Mouse (Mus musculus) layer of hippocampus, adult 9-10 months (tissue): ENCODE results near the gene Tmed9.
A peak's percentile ranks its signal among the peaks of the same experiment; 100 is the strongest.

Experiments
- DNase-seq: peaks from one replicate; pipeline ENCODE4 v3.0.0; 2022; ENCODE audit warnings: low spot score

The Tmed9 gene

DNA sequence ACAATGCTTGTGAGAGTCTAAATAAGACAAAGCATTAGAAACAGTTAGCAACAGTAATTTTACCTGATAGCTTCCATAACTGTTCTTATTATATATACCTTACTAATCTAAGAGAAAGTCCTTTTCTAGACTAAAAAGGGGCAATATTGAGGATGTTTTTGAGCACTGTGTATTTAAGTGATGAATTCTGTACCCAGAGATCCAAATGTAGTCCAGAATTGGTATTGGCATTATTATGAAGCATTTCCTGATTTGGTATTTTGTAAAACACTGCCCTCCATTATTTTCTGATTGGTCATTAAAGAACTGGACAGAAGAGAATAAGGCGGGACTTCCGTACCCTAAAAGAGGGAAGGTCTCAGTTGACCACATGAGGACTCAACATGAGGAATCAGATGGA is at the start of gene Tmed9:
Tmed9 (plus strand) TSS at position 301 of the 400 bp plus-strand sequence.
- DNase-seq = no peak

DNA sequence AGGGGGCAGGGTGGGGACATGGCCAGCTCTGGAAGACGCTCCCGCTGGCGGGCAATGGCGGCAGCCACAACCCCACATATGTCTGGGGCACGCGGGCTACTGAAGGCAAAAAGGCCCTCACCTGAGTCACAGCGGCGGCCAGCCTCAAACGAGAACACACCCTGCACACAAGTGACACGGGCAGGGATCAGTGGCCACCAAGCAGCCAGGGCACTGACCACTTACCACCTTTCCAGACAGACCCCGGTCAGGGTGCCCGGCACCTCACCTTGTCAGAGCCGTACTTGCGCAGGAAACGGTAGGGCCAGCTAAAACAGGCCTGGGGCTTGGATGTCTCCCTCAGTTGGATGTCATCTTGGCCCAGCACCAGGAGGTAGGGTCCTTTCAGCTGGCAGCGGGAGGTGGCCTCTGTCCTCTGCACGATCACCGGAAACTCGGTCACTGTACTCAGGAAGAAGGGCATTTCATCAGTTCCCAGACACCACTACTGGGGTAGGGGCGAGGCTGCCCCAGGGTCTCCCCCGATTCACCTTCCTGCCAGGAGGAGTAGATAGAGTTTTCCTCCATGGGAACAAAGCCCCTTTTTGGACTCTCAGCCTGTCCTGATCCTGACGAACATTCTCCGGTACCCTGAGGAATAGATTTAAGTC is 49.5 kb upstream of the Tmed9 start:
- no peak for DNase-seq

DNA sequence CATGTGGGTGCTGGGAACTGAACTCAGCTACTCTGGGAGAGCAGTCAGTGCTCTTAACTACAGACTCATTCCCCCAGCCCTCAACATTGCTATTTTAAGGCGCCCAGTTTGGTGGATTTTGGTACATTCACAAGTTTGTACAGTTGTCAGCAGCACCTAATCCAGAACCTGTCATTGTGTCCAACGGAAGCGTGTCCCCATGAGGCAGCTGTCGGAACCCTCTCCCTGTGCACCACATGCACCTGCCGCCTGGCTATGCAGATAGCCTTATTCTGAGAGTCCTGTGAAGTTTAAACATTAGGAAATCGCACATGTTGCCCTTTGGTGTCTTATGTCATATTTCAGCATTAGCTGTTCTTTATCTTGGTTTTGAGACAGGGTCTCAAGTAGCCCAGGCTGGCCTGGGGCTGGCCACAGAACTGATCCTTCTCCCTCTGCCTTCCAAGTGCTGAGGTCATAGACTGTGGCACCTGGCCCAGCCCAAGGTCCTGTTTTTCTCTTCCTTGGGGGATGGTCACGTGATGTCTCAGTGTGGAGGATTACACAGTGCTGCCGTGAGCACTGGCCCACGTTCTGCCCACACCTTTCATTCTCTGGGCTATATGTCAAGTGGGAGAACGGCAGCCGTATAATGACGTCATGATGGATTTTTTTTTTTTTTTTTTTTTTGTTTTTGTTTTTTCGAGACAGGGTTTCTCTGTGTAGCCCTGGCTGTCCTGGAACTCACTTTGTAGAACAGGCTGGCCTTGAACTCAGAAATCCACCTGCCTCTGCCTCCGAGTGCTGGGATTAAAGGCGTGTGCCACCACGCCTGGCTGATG is 47.6 kb upstream of the Tmed9 start:
- DNase-seq = no peak

DNA sequence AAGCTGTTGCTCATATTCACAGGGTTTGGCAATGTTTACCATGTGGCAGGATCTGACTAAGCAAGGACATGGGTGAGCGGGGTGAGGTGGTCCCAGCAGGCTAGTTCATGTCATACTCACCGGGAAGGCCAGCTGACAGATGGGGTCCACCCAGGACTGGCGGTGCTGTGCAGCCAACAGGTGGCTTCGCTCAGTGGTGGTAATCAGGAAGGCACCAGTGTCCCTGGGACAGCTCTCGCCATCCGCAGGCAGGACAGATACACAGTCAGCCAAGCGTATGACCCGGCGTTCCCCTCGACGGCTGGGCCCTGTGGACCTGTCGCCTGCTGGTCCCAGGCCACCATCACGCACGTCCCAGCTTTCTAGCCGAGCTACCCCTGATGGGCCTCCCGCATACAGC is 46.3 kb upstream of the Tmed9 start:
- no peak for DNase-seq

DNA sequence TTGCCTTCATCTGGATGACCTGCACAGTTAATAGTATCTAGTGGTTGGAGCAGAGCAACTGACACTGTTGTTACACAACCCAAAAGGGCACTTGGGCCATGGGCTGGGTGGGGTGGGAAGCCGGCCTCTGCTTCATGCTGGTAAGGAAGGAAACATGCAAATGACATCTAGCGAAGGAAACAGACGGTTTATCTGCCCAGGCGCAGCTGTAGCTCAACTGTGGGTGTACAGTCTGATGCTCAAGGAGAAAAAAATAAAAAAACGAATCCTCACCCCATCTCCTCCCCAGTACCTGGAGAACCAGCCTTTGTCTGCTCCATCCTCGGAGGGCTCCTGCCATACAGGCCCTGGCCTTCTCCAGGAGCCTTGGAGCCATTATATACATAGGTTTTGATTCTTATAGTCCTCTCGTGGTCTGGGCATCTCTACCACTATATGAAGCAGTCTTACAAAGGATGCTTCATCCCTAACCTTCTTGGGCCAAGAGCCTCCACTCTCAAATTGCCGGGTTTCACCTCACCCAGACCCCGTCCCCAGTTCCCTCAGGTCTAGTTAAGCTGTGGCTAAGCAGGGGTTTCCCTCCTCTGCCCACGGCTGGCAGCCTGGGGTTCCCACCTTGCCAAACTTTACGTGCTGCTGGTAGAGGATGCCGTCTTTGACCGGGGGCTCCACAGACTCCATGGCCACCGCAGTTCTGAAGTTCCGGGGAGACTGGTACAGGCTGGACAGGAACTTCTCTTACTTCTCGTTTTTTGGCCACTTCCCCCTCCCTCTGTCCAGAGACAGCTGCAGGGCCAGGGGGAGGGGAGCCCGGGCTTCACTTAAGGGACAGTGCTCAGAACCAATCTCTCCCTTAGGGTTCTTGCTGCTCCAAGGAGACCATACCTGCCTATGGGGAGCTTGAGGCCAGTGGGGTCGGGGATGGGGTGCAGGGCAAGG is 45.4 kb upstream of the Tmed9 start:
- no peak for DNase-seq

DNA sequence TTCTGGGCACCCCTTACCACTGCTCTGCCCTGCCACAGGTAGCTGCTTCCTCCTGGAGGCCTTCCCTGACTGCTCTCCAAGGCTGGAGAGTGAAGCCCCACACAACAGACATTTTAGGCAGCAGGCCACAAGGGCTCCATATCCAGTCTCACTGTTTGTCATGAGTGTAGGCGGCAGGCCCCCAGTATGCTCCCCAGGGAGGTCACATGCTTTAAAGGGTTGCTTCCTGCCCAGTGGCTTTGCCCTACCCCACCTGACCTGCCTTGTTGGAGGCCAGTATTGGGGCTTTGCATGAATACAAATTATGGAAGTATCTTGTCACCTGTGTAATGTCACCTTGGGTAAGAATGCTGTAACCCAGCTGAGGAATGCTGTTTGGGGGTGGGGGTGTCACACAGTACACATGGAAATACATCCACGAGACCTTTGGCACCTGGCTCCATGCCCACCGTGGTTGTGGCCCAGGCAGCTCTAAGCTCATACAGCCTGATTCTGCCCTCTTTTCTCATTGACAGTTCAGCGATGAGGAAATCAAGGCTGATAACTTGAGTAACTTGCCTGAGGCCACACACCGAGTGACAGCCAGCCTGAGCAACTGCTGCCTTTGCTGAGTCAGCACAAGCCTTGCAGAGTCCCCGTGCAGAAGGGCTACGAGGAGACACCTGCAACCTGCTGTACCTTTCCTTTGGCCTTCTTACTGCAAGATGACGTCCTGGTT is 44.2 kb upstream of the Tmed9 start, which contains the start of gene Dok3:
Dok3 (minus strand) TSS at position 99 of the 718 bp plus-strand sequence.
- DNase-seq = no peak

DNA sequence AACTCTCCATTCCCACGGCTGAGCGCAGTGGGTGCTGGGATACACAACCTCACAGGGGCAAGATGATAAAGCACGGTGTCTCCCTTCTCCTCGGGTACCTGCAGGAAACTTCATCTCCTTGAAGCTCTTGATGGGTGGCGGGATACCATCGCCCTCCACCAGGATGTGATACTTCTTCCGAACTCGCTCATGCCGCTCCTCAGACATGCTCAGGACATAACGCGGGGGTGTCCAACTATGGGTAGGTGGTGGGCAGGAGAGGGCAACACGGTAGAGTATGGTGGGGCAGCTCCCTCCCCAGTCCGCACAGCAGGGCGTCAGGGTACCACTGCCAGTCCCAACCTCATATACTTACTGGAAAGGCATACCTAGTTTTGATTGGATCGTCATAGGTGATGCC is 38.3 kb upstream of the Tmed9 start:
- DNase-seq = no peak

DNA sequence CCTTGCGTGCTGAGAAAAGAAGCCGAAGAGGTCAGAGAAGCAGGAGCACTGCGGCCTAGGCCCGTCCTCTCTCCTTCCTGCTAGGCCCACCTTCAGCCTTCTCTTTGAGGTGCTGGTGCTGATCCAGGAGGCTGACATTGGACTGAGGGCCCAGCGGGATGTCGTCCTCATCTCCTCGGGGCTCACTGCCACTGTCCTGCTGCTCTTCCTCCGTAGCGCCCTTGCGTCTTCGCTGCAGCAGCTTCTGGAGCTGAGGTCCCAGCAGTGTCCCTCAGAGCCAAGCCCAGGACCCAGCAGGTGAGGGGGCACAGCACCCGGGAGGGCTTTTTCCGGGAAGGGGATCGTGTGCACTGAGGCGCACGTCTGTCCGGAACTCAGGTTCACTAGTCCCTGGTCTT is 37.7 kb upstream of the Tmed9 start:
- no peak for DNase-seq

DNA sequence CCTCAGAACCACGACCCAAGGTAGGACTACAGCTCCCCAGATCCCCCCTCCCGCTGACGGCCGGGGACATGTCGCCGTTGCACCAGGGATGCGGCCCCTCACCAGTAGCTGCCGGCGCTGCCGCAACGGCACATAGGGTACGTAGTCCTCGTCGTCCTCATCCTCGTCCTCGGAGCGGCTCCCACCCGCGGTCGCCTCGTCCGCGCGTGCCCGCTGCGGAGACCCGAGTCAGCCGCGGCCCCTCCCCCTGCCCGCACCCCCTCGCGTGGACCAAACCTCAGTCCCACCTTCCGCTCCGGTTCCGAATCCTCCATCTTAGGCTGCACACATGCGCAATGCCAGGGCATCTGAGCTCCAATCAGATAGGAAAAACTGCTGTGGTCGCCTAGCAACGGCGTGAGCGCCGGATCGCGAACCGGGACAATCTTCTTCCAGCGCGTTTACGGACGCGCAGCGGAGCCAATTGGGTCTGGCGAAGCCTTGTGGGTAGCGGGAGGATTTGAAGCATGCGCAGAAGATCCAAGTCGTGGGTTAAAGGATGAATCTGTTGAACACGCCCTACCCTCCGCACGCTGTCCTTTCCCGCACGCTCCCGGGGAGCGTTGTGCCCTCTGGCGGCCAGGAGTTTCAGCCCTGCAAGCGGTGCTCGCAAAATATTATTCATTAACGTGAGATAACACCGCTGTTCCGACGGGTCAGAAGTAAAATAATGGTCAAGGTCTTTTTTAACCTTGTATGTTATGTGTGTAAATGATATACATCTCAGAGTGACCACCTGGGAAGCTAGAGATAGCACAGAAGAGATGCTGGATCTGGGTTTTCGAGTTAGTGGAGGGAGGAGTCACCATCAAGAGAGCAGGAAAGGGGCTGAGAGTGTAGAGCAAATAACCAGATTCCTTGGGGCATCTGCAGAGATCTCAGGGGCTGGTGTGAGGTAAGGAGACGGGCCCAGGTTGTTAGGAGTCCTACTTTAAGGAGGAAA is 37.0 kb upstream of the Tmed9 start, which contains the start of gene Ddx41:
Ddx41 (minus strand) TSS at position 465 of the 982 bp plus-strand sequence.
- DNase-seq = peak; percentile 100

DNA sequence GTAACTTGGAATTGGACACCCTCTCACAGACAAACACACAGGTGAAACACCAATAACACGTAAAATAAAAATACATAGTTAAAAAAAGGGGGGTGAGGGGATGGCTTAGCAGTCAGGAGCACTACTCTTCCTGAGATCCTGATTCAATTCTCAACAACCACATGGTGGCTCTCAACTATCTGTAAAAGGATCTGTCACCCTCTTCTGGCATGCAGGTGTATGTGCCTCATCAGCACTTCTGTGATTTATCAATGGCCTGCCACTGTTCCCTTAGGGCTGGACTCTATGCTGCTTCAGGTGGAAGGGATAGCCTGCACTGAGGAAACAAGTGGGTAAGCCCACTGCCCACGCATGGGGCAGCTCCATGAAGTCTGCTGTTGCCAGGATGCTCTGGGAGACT is 32.6 kb upstream of the Tmed9 start:
- no peak for DNase-seq

DNA sequence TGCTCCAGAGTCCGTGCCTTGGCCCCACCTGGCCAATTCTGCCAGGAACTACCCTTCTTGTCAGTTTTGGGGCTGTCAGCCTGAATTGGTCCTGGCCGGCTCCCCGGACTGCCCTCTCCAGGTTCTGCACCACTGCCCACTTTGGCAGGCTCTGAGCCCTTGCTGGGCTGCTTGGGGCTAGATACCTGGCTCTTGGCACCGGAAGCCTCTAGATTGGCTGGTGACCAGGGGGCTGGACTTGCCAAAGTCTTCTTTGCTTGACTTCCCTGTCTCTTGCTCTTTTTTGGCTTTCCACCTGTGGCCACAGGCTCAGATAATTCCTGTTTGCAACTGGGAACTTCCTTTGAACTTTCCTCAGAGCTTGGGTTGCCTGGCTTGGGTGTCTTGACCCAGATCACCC is 30.6 kb upstream of the Tmed9 start:
- no peak for DNase-seq

DNA sequence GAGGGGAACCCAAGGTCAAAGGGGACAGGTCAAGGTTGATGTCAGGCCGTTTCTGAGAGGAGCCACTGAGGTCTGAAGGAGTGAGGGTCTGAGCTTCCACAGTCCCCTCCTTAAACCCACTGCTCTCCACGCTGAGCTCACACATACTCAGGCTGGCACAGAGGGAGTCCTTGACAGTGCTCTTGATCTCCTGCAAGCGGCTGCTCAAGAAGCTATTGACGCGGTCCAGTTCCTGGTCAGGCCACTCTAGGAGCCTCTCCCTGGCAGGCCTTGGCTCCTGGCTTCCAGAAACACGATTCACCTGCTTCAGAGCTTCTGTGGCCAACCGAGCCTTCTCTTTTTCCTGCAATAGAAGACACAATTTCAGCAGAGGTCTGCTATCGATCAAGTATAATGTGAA is 30.1 kb upstream of the Tmed9 start:
- no peak for DNase-seq

DNA sequence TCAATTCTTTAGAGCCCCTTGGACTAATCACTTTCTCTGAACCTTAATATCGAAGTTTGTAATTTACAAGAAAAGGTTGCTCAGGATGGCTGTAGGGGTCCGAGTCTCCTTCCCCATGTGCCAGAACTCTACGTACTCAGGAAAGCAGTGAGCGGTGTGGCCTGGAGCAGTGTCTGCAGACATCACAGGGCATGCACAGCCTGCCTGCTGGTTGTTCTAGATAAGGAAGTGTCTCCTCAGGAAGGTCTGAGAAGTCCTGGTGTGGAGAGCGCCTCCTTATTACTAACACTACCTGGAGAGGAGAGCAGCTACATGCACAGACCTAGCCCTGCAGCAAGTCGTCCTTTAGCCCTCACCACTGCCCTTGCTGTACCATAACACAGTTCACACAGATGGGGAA is 28.7 kb upstream of the Tmed9 start:
- no peak for DNase-seq

DNA sequence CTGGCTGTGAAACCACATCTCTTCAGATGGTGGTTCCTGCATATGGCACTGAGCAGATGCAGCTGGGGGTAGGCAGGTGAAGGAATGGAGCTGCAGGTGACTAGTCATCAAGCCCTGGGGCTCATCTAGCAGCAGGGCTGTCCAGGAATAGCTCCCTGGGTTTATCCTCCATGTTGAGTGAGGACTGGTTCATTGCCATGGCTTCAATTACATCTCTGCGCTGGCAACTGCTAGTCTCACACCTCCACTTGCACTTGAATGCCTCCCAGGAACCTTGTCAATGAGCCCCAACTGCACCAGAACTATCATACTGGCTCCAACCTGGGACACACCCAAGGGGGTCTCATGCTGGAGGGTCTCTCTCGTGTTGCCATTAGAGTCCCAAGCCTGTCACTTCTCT is 25.6 kb upstream of the Tmed9 start:
- no peak for DNase-seq

DNA sequence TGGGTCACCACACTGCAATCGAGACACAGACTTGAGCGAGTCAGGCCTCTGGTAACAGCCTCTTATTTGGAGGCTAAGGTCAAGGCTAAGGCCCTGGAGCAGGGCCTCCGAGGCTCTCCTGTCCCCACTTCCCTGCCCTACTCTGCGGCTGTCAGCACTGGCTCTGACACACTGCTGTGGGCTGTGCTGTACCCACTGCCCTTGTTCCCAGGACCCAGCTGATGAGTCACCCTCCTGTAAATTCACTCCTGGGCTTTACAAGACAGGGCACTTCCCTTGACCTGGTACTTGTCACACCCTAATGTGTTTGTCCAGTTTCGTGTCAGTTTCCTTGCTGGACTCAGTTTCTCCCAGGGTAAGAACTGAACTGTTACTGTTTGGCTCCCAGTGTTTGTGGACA is 25.1 kb upstream of the Tmed9 start:
- DNase-seq = no peak

DNA sequence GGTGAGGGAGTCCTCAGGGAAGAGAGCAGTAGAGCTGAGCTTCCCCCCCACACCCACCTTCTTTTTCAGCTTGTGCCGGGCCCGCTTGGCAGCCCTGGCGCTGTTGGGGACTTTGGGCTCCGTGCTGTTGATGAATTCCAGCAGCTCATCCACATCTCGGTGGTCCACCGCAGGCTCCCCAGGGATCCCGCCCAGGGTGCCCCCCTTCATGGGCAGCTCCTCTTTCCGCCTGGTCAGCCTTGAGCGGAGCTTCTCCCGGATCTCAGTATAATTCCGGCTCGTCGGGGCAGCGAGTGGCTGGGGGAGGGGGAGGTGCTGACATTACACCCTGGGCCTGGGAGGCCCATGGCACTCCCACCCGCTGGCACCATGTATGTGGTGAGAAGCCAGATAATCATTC is 24.5 kb upstream of the Tmed9 start:
- DNase-seq = no peak

DNA sequence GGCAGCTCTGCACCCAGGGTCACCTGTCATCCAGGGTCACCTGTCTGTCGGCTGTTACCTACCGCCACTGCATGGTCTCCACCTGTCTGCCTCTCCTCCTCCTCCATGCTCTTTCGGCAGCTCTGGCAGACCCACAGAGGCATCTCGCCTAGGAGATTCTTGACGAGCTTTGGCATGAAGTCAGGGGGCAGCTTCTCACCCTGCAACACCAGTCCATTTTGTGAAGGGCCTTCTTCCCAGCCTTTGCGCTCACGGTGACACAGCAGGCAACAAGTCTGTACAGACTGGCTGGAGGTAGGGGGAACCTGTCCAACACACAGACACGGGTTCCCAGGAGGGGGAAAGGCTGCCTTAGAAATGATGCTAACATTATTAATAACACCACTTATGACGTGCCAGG is 17.6 kb upstream of the Tmed9 start:
- no peak for DNase-seq

DNA sequence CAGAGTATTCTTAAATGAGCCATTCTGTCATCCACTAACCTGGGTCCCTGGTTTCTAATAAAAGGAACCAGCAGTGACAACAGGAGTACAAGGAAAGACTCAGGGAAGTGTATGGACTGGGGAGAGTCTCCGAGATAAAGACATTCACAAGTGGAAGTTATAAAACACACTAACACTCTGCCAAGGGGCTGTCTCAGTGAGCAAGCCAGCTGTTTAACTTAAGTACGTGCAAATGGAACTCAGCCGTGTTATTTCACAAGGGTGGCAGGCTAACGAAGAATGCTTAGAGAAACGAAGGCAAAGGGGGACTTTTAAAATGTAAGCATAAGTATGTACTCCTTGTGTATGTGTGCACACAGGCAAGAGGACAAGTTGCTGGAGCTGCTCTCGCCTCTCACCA is 16.0 kb upstream of the Tmed9 start:
- no peak for DNase-seq

DNA sequence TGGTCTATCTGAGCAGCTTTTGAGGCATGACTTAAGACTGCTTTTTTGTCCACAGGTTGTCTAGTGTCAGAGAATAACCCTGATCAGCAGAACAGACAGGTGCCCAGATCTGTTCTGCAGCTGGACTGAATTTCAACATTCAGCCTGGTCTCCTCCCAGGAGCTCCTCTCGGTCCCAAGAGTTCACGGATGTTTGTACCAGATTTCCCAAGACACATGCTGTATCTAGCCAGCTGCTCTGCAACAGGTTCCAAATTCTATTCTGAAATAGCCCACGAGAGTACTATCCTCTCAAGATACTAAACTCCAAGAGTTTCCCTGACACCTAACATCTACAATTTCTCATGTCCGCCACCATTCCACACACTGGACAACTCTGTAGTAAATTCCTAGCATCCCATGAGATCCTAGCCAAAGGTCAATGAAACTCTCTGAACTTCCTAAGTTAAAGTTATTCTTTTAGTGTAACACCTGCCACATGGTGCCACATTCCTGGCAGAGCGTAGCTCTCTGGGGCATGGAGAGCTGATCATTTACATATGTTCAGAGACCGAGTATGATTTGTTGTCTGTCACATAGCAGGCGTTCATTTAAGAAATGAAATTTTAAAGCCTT is 10.2 kb upstream of the Tmed9 start:
- DNase-seq = no peak

DNA sequence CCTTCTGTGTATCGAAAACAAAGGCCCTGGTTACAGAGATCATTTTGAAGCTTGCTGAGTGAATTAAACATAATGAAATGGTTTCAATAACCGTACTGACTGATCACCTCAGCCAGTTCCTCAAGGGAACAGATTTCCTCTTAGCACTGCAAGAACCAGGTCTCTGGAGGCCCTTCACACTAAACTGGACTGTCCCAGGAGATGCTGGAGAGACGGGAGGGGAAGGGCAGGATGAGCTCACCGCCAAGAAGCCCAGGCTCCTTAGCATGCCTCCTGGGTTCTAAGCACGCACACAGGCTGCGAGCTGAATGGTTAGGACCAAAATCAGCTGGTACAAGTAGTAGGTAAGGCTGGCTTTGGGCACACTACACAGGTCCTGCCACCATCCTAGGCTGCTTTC is 6.5 kb upstream of the Tmed9 start:
- DNase-seq = no peak
